Mouse (Mus musculus): ENCODE results near the gene Msi2. TPM values are rescaled to one million over a fixed set of nuclear protein-coding genes. Genes with fewer than 3 reads are reported as not detected.

The Msi2 gene
- total RNA-seq, 1 experiment from 2014 or later = 151 TPM

DNA sequence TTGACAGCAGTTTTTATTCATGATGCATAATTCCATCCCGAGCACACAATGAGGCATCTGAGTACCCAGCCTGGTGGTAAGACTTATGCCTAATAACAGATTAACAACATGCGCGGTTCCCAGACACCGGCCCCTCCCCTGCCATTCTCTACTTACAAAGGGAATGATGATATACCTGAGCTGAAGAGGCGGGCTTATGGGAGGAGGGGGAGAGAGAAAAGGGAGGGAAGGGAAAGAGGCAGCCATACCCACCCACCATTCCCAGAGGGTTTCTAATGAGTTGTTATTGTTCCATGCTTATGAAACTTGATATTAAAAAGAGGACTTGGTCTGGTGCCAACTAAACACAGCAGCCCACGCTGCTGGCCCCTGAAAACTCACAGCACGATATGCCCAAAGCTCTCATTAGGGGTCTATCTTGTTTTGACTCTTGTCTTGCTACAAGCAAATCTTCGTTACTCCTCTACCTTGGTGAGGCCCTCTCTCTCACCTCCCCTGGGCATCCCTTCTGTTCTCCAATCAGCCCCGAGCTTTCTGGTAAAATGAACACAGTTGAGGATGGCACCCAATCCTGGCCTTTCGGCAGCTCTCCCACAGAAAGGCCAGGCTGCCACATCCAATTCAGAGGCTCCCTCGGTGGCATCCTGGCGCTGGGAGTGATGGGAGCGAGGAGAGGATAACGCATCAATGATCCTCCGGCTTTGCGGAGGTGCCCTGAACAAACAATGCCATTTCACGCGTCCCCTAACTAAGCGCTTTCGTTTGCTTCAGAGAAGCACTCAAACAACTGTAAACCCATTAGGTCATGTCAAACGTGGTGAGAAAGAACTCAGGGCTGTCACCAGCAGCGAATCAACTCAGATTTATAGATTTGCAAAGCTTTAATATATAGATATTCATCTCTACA, 286.7 kb downstream of the Msi2 start:
- no peak for ATAC-seq (replicated peaks; ENCODE audit: low read depth, poor library complexity, severe bottlenecking)

DNA sequence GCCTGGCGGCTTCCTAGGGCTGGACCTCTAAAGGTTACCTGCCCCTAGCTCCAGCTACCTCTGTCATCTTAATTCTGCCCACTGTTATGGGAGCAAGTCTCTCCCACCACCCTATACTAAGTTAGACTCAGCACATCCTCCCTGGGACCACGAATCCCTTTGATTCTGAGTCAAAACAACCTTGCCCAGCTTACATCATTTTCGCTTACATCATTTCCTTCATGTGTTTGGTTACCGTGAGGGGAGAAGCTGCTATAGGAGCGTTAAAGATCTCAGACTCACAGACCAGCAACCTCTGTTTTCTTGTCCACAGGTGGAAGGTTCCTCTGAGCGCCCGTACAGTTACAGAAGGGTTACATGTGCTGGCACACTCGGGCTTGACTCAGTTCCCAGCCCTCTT, 288.0 kb downstream of the Msi2 start:
- ATAC-seq (replicated peaks; ENCODE audit: low read depth, poor library complexity, severe bottlenecking) = no peak

- no peak for ATAC-seq (replicated peaks; ENCODE audit: low read depth, poor library complexity, severe bottlenecking)
Observed at GRCm38 (mm10) chr11:88429680-88430079, 288.6 kb downstream of the Msi2 start.

DNA sequence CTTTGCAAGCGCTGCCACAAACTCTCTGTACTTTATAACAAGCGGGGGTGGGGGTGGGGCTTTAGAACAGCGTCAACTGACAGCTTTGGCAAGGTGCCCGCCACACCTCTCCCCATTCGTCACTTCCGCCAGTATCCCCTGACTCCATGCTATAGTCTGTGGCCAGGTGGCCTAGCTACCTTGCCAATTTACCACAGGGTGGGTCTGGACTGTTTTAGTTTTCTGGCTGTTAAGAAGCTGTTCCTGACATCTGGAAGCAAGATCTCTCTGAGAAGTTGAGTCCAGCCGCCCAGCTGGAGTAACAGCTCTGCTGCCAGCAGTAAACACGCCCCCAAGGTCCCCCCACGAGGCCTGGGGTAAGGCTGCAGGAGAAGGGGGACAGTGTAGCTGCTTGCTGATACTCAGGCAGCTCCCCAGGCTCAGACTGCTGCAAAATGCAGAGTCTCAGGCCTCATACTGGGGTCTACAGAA, 292.6 kb downstream of the Msi2 start:
- peak; percentile 33; the same call in 1 of the 2 replicates for ATAC-seq (replicated peaks; ENCODE audit: low read depth, poor library complexity, severe bottlenecking)

DNA sequence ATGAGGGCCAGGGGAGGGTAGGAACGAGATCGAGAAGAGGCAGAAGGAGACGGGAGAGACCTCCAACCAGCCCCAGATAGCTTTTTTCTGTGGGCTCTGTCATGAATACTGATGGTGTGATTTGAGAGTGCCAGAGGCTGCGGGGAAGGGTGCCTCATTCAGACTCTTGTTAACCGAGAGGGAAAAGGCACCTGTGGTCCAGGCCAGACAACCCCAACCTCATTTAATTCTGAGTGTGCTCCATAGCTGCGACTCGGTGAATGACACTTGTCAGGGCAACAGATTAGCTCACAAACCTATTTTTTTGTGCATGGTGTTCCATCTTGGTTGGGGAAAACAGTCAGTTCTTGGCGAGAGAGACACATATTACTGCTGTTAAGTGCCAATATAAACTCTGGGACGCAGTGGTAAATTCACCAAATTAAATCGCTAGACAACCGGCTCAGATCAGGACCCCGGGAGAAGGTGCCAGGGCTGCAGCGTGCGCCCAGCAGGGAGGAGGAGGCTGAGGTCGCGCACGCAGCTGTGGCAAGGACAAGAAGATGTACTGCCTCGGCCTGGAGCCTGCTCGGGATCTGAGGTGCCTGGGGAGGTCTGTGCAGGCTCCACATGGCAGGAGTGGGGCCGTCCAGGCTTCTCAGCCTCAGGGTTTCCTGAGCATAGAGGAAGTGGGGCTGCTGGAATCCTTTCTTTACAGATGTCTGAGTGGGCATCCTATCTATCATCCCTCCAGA, 294.1 kb downstream of the Msi2 start:
- no peak for ATAC-seq (replicated peaks; ENCODE audit: low read depth, poor library complexity, severe bottlenecking)

GRCm38 (mm10) chr11:88421057-88421578, 297.2 kb downstream of the Msi2 start:
- ATAC-seq (replicated peaks; ENCODE audit: low read depth, poor library complexity, severe bottlenecking) = no peak

DNA sequence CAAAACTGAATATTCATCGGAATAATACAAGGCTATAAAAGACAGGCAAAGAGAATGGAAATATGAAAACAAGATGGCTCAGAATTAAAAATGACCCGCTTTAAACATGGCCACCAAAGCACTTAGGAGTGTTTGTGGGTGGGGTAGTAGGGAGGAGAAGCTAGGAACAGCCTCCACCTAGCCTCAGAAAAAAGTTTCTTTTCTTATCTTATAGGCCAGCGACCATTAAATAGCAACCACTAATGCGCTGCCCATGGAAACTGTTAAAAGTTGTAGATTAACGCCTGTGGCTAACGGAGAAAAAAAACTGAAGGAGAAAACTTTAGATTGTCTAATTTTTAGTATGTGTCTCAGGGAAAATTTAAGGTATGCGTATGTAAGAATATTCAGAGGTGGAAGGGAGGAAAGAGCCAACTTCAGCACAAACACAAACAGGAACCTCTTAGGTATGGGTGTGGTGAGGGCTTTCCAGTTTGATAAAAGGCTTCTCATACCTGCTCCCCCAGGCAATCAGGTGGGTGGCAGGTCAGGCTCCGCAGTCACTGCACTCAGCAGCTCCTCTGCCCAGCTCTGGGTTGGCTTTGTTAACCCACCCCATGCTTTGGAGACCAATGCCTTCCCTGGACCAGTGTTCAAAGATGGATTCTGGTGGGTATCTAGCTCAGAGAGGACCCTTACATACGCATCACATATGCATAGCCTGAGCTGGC, 298.5 kb downstream of the Msi2 start:
- peak; percentile 78; the same call in 1 of the 2 replicates for ATAC-seq (replicated peaks; ENCODE audit: low read depth, poor library complexity, severe bottlenecking)

DNA sequence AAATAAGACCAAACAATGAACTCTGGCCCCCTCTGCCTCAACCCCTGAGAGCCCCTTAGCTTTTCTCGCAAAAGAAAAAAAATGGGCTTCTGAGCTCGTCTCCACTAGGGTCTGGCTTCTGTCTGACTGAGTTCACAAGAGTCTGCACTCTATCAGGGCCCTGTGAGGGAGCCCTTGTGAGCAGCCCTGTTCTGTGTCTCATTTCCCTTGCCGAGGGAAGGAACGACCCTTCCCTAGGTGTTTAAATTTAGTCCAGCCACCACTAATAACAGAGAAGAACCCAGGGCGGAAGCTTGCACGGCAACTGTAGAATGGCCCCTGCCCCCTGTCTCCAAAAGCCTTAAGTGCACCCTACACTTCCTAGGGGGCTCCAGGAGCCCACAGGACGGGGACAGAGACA, 299.2 kb downstream of the Msi2 start:
- ATAC-seq (replicated peaks; ENCODE audit: low read depth, poor library complexity, severe bottlenecking) = no peak

DNA sequence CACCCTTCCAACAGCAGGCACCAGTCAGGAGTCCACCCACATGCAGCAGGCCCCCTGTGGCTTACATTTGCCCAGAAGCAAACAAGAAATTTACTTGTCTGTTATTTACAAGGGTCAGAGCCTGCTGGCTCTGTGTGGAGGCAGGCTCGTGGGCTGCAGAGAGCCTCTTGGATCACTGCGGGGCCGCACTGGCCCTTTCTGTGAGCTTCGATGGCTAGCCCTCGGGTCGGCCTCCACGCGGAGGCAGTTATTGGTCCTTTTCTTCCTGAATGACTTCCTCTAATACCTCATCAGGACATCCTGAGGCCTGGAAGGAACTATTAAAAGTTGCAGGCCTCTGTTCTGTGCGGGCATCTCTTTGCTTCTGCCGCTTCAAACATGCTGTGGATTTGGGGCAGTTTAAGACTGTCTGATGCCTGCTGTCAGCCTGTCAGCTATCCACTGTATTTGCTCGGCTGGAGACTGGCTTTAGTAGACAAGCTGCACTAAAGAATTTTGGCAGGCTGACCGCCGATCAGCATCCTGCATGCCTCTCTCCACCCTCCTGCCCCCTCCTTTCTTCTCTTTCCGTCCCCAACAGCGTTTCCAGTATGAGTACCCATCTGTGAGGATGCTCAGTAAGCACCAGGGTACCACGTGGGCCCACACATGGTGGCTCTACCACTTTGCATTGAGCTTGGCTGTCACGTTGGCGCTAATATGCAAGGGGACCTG, 304.0 kb downstream of the Msi2 start:
- ATAC-seq (replicated peaks; ENCODE audit: low read depth, poor library complexity, severe bottlenecking) = no peak

DNA sequence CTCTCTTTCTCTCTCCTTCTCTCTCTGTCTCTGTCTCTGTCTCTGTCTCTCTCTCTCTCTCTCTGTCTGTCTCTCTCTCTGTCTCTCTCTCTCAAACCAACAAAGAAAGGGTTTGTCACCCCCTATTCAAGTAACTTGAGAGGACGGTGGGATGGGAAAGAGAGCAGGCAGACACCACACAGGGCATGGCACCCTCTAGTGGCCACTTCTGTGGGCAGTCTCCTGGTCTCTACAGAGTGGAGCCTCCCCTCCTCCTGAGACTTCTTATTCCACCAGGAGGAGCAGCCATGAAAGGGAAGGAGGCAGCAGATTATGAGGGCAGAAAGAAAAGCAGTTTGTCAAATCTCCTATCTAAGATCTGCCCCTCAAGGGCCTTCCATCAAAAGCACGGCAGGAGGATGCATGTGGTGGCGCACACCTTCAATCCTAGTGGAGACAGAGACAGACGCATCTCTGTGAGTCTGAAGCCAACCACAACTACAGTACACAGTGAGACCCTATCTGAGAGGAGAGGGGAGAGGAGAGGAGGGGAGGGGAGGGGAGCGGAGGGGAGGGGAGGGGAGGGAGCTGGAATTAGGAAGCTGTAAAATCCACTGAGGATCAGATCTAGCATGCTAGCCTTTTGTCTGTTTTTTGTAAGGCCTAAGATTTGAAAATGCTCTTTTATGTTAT, 305.8 kb downstream of the Msi2 start:
- ATAC-seq (replicated peaks; ENCODE audit: low read depth, poor library complexity, severe bottlenecking) = peak; percentile 83; the same call in 1 of the 2 replicates

DNA sequence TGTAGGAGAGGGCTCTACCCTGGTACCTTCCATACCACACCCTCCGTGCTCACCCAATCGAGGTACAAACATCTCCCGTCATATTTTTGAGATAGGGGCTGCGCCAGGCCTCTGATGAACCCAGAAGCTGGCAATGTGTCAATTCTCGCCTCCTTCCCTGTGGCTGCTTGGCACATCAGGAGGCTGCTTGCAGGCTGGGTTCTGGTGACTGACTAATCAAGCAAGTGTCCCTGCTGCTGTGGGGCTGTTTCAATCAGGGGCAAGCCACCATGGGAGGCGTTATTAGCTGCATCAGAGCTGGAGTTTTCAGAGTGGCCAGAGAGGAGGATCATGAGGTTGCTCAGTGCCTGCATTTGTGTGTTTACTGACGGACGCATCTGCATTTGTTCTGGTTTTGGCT, 310.0 kb downstream of the Msi2 start:
- no peak for ATAC-seq (replicated peaks; ENCODE audit: low read depth, poor library complexity, severe bottlenecking)

DNA sequence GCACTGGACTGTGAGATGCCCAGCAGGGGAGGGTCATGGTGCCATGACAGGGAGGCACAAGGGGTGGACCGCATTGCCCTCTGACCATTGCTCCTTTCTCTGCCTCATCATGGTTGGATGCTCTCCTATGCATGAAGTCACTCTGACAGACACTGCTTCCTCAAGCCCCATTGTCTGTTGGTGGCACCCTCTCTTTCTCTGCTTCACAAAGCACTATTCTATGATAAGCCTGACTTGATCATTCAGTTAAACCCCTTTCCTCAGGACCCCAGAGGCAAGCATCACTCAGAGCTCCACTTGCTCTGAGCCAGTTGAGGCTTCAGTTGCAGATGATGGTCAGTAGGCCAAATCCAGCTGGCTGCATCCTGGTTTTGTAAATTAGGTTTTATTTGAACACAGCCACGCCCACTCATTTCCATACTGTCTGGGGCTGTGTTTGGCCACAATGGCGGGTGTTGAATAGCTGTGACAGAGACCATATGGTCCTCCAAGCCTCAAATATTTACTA, 311.9 kb downstream of the Msi2 start:
- no peak for ATAC-seq (replicated peaks; ENCODE audit: low read depth, poor library complexity, severe bottlenecking)

GRCm38 (mm10) chr11:88404816-88405613, 313.3 kb downstream of the Msi2 start:
- ATAC-seq (replicated peaks; ENCODE audit: low read depth, poor library complexity, severe bottlenecking) = no peak

DNA sequence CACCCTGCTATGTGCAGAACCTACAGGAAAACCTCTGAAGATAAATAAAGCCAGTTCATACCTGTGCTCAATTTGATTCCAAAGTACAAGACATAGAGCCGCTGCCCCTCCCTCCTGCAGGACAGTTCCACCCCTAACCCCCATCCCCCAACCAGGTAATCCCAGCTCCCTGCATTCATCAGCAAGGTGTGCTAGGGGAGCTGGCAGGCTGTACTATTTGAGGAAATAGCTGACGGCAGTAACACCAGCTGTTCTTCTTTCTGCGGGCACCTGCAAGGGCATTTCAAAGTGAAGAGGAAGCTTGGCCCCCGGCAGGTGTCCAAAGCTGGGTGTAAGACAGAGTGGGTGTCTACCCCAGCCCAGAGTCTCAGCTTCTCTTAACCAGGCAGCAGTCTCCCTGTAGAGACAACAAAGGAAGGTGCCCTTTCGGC, 314.1 kb downstream of the Msi2 start:
- ATAC-seq (replicated peaks; ENCODE audit: low read depth, poor library complexity, severe bottlenecking) = no peak

GRCm38 (mm10) chr11:88402290-88402689, 316.0 kb downstream of the Msi2 start:
- ATAC-seq (replicated peaks; ENCODE audit: low read depth, poor library complexity, severe bottlenecking) = no peak

GRCm38 (mm10) chr11:88401333-88401732, 317.0 kb downstream of the Msi2 start:
- ATAC-seq (replicated peaks; ENCODE audit: low read depth, poor library complexity, severe bottlenecking) = no peak

GRCm38 (mm10) chr11:88400926-88401325, 317.4 kb downstream of the Msi2 start:
- ATAC-seq (replicated peaks; ENCODE audit: low read depth, poor library complexity, severe bottlenecking) = no peak

DNA sequence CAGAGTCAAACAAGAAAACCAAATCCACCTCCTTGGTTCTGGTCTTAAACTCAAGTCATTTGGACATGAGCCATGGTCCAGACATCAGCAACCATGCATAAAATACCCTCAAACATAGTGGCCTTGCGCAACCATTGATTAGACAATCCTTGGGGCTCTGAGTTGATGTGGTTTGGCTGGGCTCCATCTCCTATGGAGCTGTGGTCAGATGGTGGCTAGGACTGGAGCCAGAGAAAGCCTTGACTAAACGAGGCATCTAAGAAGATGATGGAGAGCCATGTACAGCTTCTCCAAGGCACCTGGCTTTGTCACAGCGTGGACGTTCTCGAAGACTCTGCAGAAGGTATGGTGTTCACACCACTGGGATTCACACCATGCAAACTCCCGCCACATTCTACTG, 318.1 kb downstream of the Msi2 start:
- ATAC-seq (replicated peaks; ENCODE audit: low read depth, poor library complexity, severe bottlenecking) = peak; percentile 75
